Mouse (Mus musculus): ENCODE data around the gene Sytl1.

GRCm38 (mm10) chr4:133257798-133258408 is 5.0 kb downstream of the Sytl1 start:
- no peak for TF ChIP-seq EP300 (IDR thresholded peaks at IDR 0.05; ENCODE audit: low read depth in 1 of 2, low read length in 2 of 2)
- no peak for TF ChIP-seq CTCF (IDR thresholded peaks at IDR 0.05 in 2 of 3, conservative IDR thresholded peaks at IDR 0.05 in 1 of 3; ENCODE audit: control insufficient read depth in 1 of 3, insufficient read depth in 1 of 3, low read depth in 2 of 3, low read length in 3 of 3, poor library complexity in 1 of 3, severe bottlenecking in 1 of 3)
- TF ChIP-seq USF1 (IDR thresholded peaks at IDR 0.05; ENCODE audit: low read depth, low read length): no peak
- TF ChIP-seq GABPA (IDR thresholded peaks at IDR 0.05; ENCODE audit: low read depth, low read length): no peak
- TF ChIP-seq TBP (IDR thresholded peaks at IDR 0.05; ENCODE audit: low read depth, low read length): no peak
- no peak for TF ChIP-seq TCF12 (IDR thresholded peaks at IDR 0.05; ENCODE audit: low read depth, low read length)
- no peak for TF ChIP-seq CHD2 (IDR thresholded peaks at IDR 0.05; ENCODE audit: low read length)
- no peak for TF ChIP-seq POLR2A (IDR thresholded peaks at IDR 0.05; ENCODE audit: control insufficient read depth in 1 of 2, insufficient read depth in 1 of 2, low read depth in 1 of 2, low read length in 2 of 2, poor library complexity in 1 of 2)
- TF ChIP-seq ETS1 (IDR thresholded peaks at IDR 0.05; ENCODE audit: low read depth, low read length): no peak
- no peak for TF ChIP-seq SIN3A (IDR thresholded peaks at IDR 0.05; ENCODE audit: low read length)
- no peak for TF ChIP-seq MYC (IDR thresholded peaks at IDR 0.05; ENCODE audit: low read depth, low read length)
- TF ChIP-seq ZC3H11A (IDR thresholded peaks at IDR 0.05; ENCODE audit: low read depth, low read length): no peak
- no peak for TF ChIP-seq BHLHE40 (IDR thresholded peaks at IDR 0.05; ENCODE audit: borderline replicate concordance, low read depth, low read length)
